ENCODE assay signal across 9 mouse cellular contexts in genomic region chr6:127974000-127974399, GRCm38 (mm10).
A peak's percentile ranks its signal among the peaks of the same experiment; 100 is the strongest.
DNase-seq lines count a peak whose midpoint lies in the region; ATAC-seq and TF ChIP-seq lines count a peak whose summit lies in the region.
"Had no signal": no experiment of that assay in that cellular context is flagged by ENCODE, and none has a peak within 500 bp of the region (broad histone marks: within the 10 kb centered on the region; RNA-seq: fewer than 3 reads in every experiment).

No protein-coding gene starts in this region.

- no peaks in the 10 kb centered on the region for H3K27me3 ChIP-seq in lung, postnatal 0 days (replicated peaks; ENCODE audit: insufficient read depth, low read length)
- H3K27me3 ChIP-seq in stomach, embryonic 16.5 days (ENCODE audit: control insufficient read depth, insufficient read depth, low read length) = no peaks in the 10 kb centered on the region

- H3K4me2 ChIP-seq in lung, postnatal 0 days (replicated peaks; ENCODE audit: low read depth, low read length) = no peak overlapping the region
- no peak overlapping the region for H3K4me2 ChIP-seq in stomach, embryonic 16.5 days (ENCODE audit: low read depth, low read length)

- TF ChIP-seq CTCF in lung, postnatal 0 days (IDR thresholded peaks at IDR 0.05) = no peak

- ATAC-seq in lung, postnatal 0 days = peak; percentile 81
- ATAC-seq in stomach, embryonic 16.5 days (ENCODE audit: insufficient read depth, low FRiP score) = peak; percentile 38; the same call in 1 of the 2 replicates

- 52% methylated on average over 9 of the region's 9 CpGs for WGBS in lung, postnatal 0 days
- WGBS in stomach, embryonic 16.5 days = 28% methylated on average over 9 of the region's 9 CpGs

- no peak overlapping the region for H3K27ac ChIP-seq in lung, postnatal 0 days (ENCODE audit: low read length)
- peak overlapping the region; percentile 46; the same call in 1 of the 2 replicates for H3K27ac ChIP-seq in stomach, embryonic 16.5 days (ENCODE audit: low read length)

- H3K36me3 ChIP-seq in lung, postnatal 0 days (ENCODE audit: insufficient read depth, low read length) = no peaks in the 10 kb centered on the region
- no peaks in the 10 kb centered on the region for H3K36me3 ChIP-seq in stomach, embryonic 16.5 days (ENCODE audit: control insufficient read depth, insufficient read depth, low read length)

- intact Hi-C loops in left cerebral cortex, postnatal 25 days (cut with DNase I) = no loop called here

- no peaks in the 10 kb centered on the region for H3K9me3 ChIP-seq in lung, postnatal 0 days (ENCODE audit: low read length)
- H3K9me3 ChIP-seq in stomach, embryonic 16.5 days (replicated peaks; ENCODE audit: control insufficient read depth, low read length) = no peaks in the 10 kb centered on the region

- no peak overlapping the region for H3K9ac ChIP-seq in lung, postnatal 0 days (replicated peaks; ENCODE audit: low read depth)
- no peak overlapping the region for H3K9ac ChIP-seq in stomach, embryonic 16.5 days (ENCODE audit: low read length)

- TF ChIP-seq EP300 in lung, postnatal 0 days (IDR thresholded peaks at IDR 0.05) = 0 out of 2 replicates have a peak, but pooled peaks have one; percentile 34

- no peak overlapping the region for H3K4me3 ChIP-seq in lung, postnatal 0 days (ENCODE audit: low read depth, low read length)
- no peak overlapping the region for H3K4me3 ChIP-seq in stomach, embryonic 16.5 days (replicated peaks; ENCODE audit: low read length)

- no peaks in the 10 kb centered on the region for H3K4me1 ChIP-seq in lung, postnatal 0 days (ENCODE audit: insufficient read depth, low read depth, low read length)
- peaks cover 13% of the 10 kb centered on the region for H3K4me1 ChIP-seq in stomach, embryonic 16.5 days (ENCODE audit: control insufficient read depth, insufficient read depth, low read length)

- DNase-seq in cerebellum, adult 9-10 months = peak; percentile 45
- DNase-seq in cerebellum, adult 11-12 months = no peak
- peak; percentile 78 for DNase-seq in lung, postnatal 0 days (ENCODE audit: low spot score)
- DNase-seq in lung, postnatal 36 days = no peak
- peak; percentile 20 for DNase-seq in hindlimb bud, embryonic 11.5 days (ENCODE audit: extremely low spot score, low read depth, low spot score)
- DNase-seq in left cerebral cortex, postnatal 25 days (ENCODE audit: low spot score in 2 of 2) = no peak
- DNase-seq in thymus, postnatal 10 days (ENCODE audit: low spot score in 2 of 2) = no peak
- DNase-seq: heart, adult 18-20 months had no signal

Comparison
In these comparisons a context has a peak if more than half of its experiments do, and no peak if none do; other contexts are left out.
1. DNase-seq: peak in cerebellum, adult 9-10 months (single experiment), lung, postnatal 0 days (single experiment) and hindlimb bud, embryonic 11.5 days (single experiment); none in cerebellum, adult 11-12 months (single experiment), lung, postnatal 36 days (single experiment), left cerebral cortex, postnatal 25 days (0 of 2) and thymus, postnatal 10 days (0 of 2).